Mouse (Mus musculus) heart, postnatal 14 days (tissue): ENCODE results near the gene Isca2. TPM values are rescaled to one million over a fixed set of nuclear protein-coding genes. Genes with fewer than 3 reads are reported as not detected.

Experiments used
- DNase-seq, 2 experiments: peaks; one replicate each; pipeline ENCODE4 v3.0.0; 2021 to 2022
- intact Hi-C: fragments of 180-260 bp; cut with DNase I; formaldehyde crosslinking; loops from one replicate; pipeline ENCODE4 v1.15.1; 2025
- total RNA-seq, 2 experiments: library from RNA; stranded (reverse); gene quantifications; 2 replicates each; pipeline ENCODE4 v1.2.3; 2021

Isca2 gene
- total RNA-seq, 2 experiments from 2014 or later, result 71.2 to 73.3 TPM

GRCm38 (mm10) chr12:84767510-84767909 lies 5.5 kb upstream of the Isca2 start:
- intact Hi-C loops, result no loop called here
- no peak for DNase-seq

- intact Hi-C loops, result no loop called here
Measured at GRCm38 (mm10) chr12:84769624-84770023, 3.4 kb upstream of the Isca2 start.

GRCm38 (mm10) chr12:84771981-84772520 lies 1.0 kb upstream of the Isca2 start:
- no peak for DNase-seq

More at GRCm38 (mm10) chr12:84769624-84770023, 3.4 kb upstream of the Isca2 start:
- DNase-seq, result no peak

GRCm38 (mm10) chr12:84773476-84773875 lies 425 bp downstream of the Isca2 start:
- no peak for DNase-seq
- intact Hi-C loops, result no loop called here

More at GRCm38 (mm10) chr12:84771981-84772520, 1.0 kb upstream of the Isca2 start:
- intact Hi-C loops, result no loop called here

GRCm38 (mm10) chr12:84774376-84774775 lies 1.3 kb downstream of the Isca2 start:
- no peak for DNase-seq
- intact Hi-C loops, result no loop called here

- no peak for DNase-seq
- intact Hi-C loops, result no loop called here
Measured at GRCm38 (mm10) chr12:84776229-84776628, 3.2 kb downstream of the Isca2 start.

- intact Hi-C loops, result loop anchor here (2.0 to 10.0 kb wide), 3 partner anchors 92 to 250 kb away; partner anchors contain the start of gene Ltbp2
- peak; percentile 93 to 96 for DNase-seq
Measured at GRCm38 (mm10) chr12:84784604-84785381, 11.7 kb downstream of the Isca2 start.

- intact Hi-C loops, result loop anchor here (10.0 kb wide), 2 partner anchors 179 to 249 kb away; no protein-coding TSS in a partner anchor
Measured at GRCm38 (mm10) chr12:84786091-84786490, 13.0 kb downstream of the Isca2 start.

GRCm38 (mm10) chr12:84790853-84791252 lies 17.8 kb downstream of the Isca2 start:
- intact Hi-C loops, result no loop called here

More at GRCm38 (mm10) chr12:84786091-84786490, 13.0 kb downstream of the Isca2 start:
- no peak for DNase-seq

GRCm38 (mm10) chr12:84792629-84793028 lies 19.6 kb downstream of the Isca2 start:
- intact Hi-C loops, result no loop called here
- DNase-seq, result no peak

More at GRCm38 (mm10) chr12:84790853-84791252, 17.8 kb downstream of the Isca2 start:
- peak in 1 of 2 experiments; percentile 21 for DNase-seq

- no peak for DNase-seq
- intact Hi-C loops, result no loop called here
Measured at GRCm38 (mm10) chr12:84794647-84795046, 21.6 kb downstream of the Isca2 start.

- no peak for DNase-seq
- intact Hi-C loops, result no loop called here
Measured at GRCm38 (mm10) chr12:84799086-84799485, 26.0 kb downstream of the Isca2 start.

- intact Hi-C loops, result no loop called here
- DNase-seq, result peak; percentile 37 to 66
Measured at GRCm38 (mm10) chr12:84800419-84800818, 27.4 kb downstream of the Isca2 start.

GRCm38 (mm10) chr12:84801532-84802110 lies 28.6 kb downstream of the Isca2 start:
- peak in 1 of 2 experiments; percentile 20 for DNase-seq
- intact Hi-C loops, result no loop called here

GRCm38 (mm10) chr12:84802625-84803024 lies 29.6 kb downstream of the Isca2 start:
- DNase-seq, result no peak
- intact Hi-C loops, result no loop called here

- DNase-seq, result no peak
- intact Hi-C loops, result no loop called here
Measured at GRCm38 (mm10) chr12:84805228-84805842, 32.3 kb downstream of the Isca2 start.

GRCm38 (mm10) chr12:84806010-84806409 lies 33.0 kb downstream of the Isca2 start:
- no peak for DNase-seq
- intact Hi-C loops, result no loop called here

GRCm38 (mm10) chr12:84806726-84807125 lies 33.7 kb downstream of the Isca2 start:
- DNase-seq, result no peak
- intact Hi-C loops, result no loop called here

- DNase-seq, result no peak
Measured at GRCm38 (mm10) chr12:84807351-84807750, 34.3 kb downstream of the Isca2 start.

GRCm38 (mm10) chr12:84809033-84809432 lies 36.0 kb downstream of the Isca2 start:
- no peak for DNase-seq
- intact Hi-C loops, result no loop called here

More at GRCm38 (mm10) chr12:84807351-84807750, 34.3 kb downstream of the Isca2 start:
- intact Hi-C loops, result no loop called here

- intact Hi-C loops, result loop anchor here (5.0 kb wide), 1 partner anchor 66 kb away; the partner anchor contains the start of gene Ltbp2
Measured at GRCm38 (mm10) chr12:84810810-84811209, 37.8 kb downstream of the Isca2 start.

More at GRCm38 (mm10) chr12:84810810-84811209, 37.8 kb downstream of the Isca2 start:
- no peak for DNase-seq
